Mouse (Mus musculus) common myeloid progenitor, adult 5-6 weeks (primary cell): ENCODE data around the gene Gmeb1. TPM values are rescaled to one million over a fixed set of nuclear protein-coding genes. Genes with fewer than 3 reads are reported as not detected.
"Not testable (repeated sequence)": the region's sequence is repeated elsewhere in the genome, so short reads cannot be mapped to it uniquely, and the experiment has no call there.

Experiments
- ATAC-seq: replicated peaks from 2 replicates; pipeline ENCODE4 v1.8.0; 2016; ENCODE audit warnings: low read depth, mild to moderate bottlenecking, moderate TSS enrichment, inconsistent platforms; ENCODE audit not compliant: poor library complexity, severe bottlenecking
- total RNA-seq: library from RNA; stranded (forward); fragments of 200-1000, 187-1606 nt; gene quantifications from 2 replicates; pipeline ENCODE4 v1.2.3, GENCODE M21; 2017

The Gmeb1 gene
- total RNA-seq, 1 experiment from 2014 or later: 23.2 TPM

- no peak for ATAC-seq
Measured at GRCm38 (mm10) chr4:132238356-132238755, 23.0 kb downstream of the Gmeb1 start.

- ATAC-seq: no peak
Measured at GRCm38 (mm10) chr4:132234710-132235109, 26.7 kb downstream of the Gmeb1 start.

GRCm38 (mm10) chr4:132230422-132230821, 31.0 kb downstream of the Gmeb1 start:
- ATAC-seq: no peak

GRCm38 (mm10) chr4:132222001-132222400, 39.4 kb downstream of the Gmeb1 start:
- ATAC-seq: not testable (repeated sequence)

- ATAC-seq: not testable (repeated sequence)
Measured at GRCm38 (mm10) chr4:132218439-132218838, 43.0 kb downstream of the Gmeb1 start.

- ATAC-seq: 0 out of 2 replicates have a peak, but pooled peaks have one; percentile 23
Measured at GRCm38 (mm10) chr4:132217781-132218180, 43.6 kb downstream of the Gmeb1 start.

GRCm38 (mm10) chr4:132216602-132217001, 44.8 kb downstream of the Gmeb1 start:
- ATAC-seq: no peak

- peak; percentile 85 for ATAC-seq
Measured at GRCm38 (mm10) chr4:132214847-132215246, 46.6 kb downstream of the Gmeb1 start.

GRCm38 (mm10) chr4:132211953-132212734, 49.3 kb downstream of the Gmeb1 start, which contains the start of gene Ythdf2:
Gene Ythdf2, minus strand, starts transcription at chr4:132212303.
- peak; percentile 79 for ATAC-seq

- ATAC-seq: no peak
Measured at GRCm38 (mm10) chr4:132211091-132211942, 50.1 kb downstream of the Gmeb1 start.

GRCm38 (mm10) chr4:132210325-132210724, 51.1 kb downstream of the Gmeb1 start:
- ATAC-seq: no peak

GRCm38 (mm10) chr4:132209299-132209698, 52.1 kb downstream of the Gmeb1 start:
- no peak for ATAC-seq

GRCm38 (mm10) chr4:132207280-132207679, 54.1 kb downstream of the Gmeb1 start:
- ATAC-seq: no peak

GRCm38 (mm10) chr4:132198771-132199170, 62.6 kb downstream of the Gmeb1 start:
- ATAC-seq: no peak

GRCm38 (mm10) chr4:132198285-132198712, 63.1 kb downstream of the Gmeb1 start:
- ATAC-seq: peak; percentile 58

GRCm38 (mm10) chr4:132194975-132195374, 66.4 kb downstream of the Gmeb1 start:
- ATAC-seq: no peak

- peak; percentile 48; the same call in 1 of the 2 replicates for ATAC-seq
Measured at GRCm38 (mm10) chr4:132194373-132194772, 67.0 kb downstream of the Gmeb1 start.

- no peak for ATAC-seq
Measured at GRCm38 (mm10) chr4:132187826-132188401, 73.5 kb downstream of the Gmeb1 start.

GRCm38 (mm10) chr4:132183162-132183561, 78.2 kb downstream of the Gmeb1 start:
- ATAC-seq: no peak
